Mouse (Mus musculus) 416B (cell line): ENCODE results near the gene Qrich1.

Experiments used
- DNase-seq: peaks from one replicate; pipeline ENCODE4 v3.0.0; 2011; ENCODE audit warnings: low read depth

Qrich1 gene

GRCm38 (mm10) chr9:108516380-108517251 lies at the start of gene Qrich1:
TSS of gene Qrich1 (plus strand) at chr9:108516806.
- peak; percentile 98 for DNase-seq

GRCm38 (mm10) chr9:108469430-108469829 lies 47.2 kb upstream of the Qrich1 start:
- DNase-seq, result no peak

DNA sequence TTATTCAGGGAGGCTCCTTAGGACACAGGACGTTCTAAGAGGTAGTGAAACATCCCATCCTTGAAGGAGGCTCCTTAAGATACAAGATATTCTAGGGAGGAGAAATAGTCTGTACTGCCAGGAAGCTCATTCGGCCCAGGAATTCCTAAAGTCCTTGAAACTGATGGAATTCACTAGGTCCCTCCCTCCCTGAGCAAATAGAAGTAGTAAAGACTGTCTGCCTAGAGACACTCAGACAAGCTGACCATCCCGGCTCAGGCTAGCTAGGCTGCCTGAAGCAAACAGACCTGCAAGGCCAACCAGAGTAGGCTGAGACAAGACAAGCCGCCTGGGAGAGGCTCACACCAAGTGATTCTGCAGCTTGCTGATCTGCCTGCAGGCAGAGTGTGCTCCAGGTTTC lies 46.8 kb upstream of the Qrich1 start:
- no peak for DNase-seq

- DNase-seq, result peak; percentile 28
Measured at GRCm38 (mm10) chr9:108474528-108474927, 42.1 kb upstream of the Qrich1 start.

GRCm38 (mm10) chr9:108478638-108479156 lies 37.9 kb upstream of the Qrich1 start:
- DNase-seq, result no peak

- no peak for DNase-seq
Measured at GRCm38 (mm10) chr9:108479241-108479640, 37.4 kb upstream of the Qrich1 start.

DNA sequence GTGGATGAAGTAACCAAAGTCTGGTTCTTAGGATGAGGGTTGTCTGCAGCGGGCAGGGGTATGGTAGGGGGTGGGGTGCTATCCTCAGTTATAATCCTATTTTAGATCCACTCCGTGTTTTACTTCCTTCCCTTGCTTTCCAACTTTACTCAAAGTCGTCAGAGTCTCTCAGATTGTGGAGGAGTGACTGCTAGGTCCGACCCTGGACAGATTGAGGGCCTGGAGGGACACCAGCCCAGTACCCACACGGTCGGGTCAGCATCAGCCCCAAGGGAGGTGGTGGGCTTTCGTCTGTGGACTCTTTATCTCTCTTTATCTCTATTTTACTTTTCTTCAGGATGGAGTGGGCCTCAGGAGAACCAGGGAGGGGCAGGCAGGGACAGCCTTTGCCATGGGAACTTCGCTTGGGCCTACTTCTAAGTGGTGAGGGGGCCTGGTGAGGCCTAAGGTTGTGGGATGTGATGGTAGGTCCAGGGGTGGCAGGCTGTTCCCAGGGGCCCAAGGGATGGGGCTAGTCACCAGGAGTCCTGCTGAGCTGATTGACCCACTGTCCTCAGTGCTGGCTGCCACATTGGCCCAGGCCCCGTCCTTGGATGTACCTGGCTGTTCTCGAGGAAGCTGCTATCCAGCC lies 36.8 kb upstream of the Qrich1 start, which contains the start of gene Lamb2:
Gene Lamb2 (plus strand): TSS at position 16 of the 631 bp plus-strand sequence.
- DNase-seq, result no peak

GRCm38 (mm10) chr9:108480813-108481519 lies 35.6 kb upstream of the Qrich1 start:
- no peak for DNase-seq

DNA sequence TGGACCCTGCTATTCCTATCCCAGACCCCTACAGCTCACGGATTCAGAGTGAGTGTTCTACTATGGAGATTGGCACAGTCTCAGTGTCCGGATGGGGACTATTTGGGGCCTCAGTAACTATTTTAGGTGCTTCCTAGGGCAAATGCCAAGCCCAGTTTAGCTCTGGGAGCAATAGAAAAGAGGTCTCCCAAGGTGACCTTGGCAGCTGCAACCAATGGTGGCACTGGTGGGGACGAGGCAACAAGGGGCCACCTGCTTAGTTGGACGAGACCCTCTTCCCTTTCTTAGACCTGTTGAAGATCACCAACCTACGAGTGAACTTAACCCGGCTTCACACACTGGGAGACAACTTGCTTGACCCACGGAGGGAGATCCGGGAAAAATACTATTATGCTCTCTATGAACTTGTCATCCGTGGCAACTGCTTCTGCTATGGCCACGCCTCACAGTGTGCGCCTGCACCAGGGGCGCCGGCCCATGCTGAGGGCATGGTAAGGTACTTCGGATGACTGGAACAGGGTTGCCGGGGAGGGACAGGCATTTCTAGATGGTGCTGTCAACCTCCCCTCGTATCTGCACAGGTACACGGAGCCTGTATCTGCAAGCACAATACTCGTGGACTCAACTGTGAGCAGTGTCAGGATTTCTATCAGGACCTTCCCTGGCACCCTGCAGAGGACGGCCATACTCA lies 34.9 kb upstream of the Qrich1 start:
- no peak for DNase-seq

DNA sequence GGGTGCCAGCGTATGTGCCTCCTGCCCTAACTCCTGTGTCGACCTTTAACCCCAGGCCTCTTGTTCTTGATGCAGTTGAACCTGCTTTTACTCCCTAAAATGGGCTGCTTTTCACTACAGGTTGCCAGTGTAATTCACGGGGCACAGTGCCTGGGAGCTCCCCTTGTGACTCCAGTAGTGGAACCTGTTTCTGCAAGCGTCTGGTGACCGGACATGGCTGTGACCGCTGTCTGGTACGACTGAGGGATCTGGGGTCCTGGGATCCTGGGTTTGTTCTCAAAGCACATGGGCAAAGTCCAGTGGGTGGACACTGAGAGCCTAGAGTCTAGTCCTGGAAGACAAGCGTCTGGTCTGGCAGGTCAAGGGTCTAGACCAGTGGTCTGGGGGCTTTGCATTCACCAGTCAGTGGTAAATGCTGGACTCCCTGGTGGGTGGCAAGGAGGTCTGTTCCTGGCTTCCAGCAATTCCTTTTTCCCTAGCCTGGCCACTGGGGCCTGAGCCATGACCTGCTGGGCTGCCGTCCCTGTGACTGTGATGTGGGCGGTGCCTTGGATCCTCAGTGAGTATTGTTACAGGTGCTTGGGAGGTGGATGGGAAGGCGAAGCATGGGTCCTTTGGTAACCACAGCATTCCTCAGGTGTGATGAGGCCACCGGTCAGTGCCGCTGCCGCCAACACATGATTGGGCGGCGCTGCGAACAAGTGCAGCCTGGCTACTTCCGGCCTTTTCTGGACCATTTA lies 33.4 kb upstream of the Qrich1 start:
- no peak for DNase-seq

GRCm38 (mm10) chr9:108484021-108484420 lies 32.6 kb upstream of the Qrich1 start:
- no peak for DNase-seq

GRCm38 (mm10) chr9:108485301-108485875 lies 31.2 kb upstream of the Qrich1 start:
- no peak for DNase-seq

- no peak for DNase-seq
Measured at GRCm38 (mm10) chr9:108486973-108487530, 29.6 kb upstream of the Qrich1 start.

DNA sequence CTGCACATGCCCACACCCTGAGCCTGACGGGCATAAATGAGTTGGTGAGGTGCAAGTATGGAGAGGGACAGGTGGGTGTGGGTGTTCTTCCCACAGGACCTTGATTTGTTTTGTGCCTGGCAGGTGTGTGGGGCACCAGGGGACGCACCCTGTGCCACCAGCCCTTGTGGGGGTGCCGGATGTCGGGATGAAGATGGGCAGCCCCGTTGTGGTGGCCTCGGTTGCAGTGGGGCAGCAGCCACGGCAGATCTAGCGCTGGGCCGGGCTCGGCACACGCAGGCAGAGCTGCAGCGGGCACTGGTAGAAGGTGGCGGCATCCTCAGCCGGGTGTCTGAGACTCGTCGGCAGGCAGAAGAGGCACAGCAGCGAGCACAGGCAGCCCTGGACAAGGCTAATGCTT lies 28.2 kb upstream of the Qrich1 start:
- no peak for DNase-seq

- DNase-seq, result no peak
Measured at GRCm38 (mm10) chr9:108489215-108489614, 27.4 kb upstream of the Qrich1 start.

GRCm38 (mm10) chr9:108489702-108490558 lies 26.7 kb upstream of the Qrich1 start:
- no peak for DNase-seq

GRCm38 (mm10) chr9:108490559-108491285 lies 25.9 kb upstream of the Qrich1 start, which contains the start of gene Usp19:
TSS of gene Usp19 (plus strand) at chr9:108490602.
- DNase-seq, result peak; percentile 99

- DNase-seq, result no peak
Measured at GRCm38 (mm10) chr9:108491286-108491580, 25.4 kb upstream of the Qrich1 start.
